Mouse (Mus musculus) urinary bladder, adult 2 months (tissue): ENCODE measurements around the gene Usf3. TPM values are rescaled to one million over a fixed set of nuclear protein-coding genes. Genes with fewer than 3 reads are reported as not detected.

ENCODE experiments used
- DNase-seq: peaks from one replicate; pipeline ENCODE4 v3.0.0; 2022; ENCODE audit warnings: low spot score
- polyA plus RNA-seq: library from polyadenylated mRNA; depleted of rRNA; stranded (reverse); fragments of >200 nt; gene quantifications from 2 replicates; pipeline ENCODE4 v1.2.3, GENCODE M21; 2012; rRNA removed

The Usf3 gene
- polyA plus RNA-seq, 1 experiment: 8.6 TPM

GRCm38 (mm10) chr16:44237836-44238235, 64.8 kb downstream of the Usf3 start:
- no peak for DNase-seq

GRCm38 (mm10) chr16:44238835-44239263, 65.8 kb downstream of the Usf3 start:
- no peak for DNase-seq

GRCm38 (mm10) chr16:44240406-44240805, 67.4 kb downstream of the Usf3 start:
- DNase-seq: no peak

- no peak for DNase-seq
Measured at GRCm38 (mm10) chr16:44242633-44243032, 69.6 kb downstream of the Usf3 start.

- no peak for DNase-seq
Measured at GRCm38 (mm10) chr16:44243323-44243722, 70.3 kb downstream of the Usf3 start.

GRCm38 (mm10) chr16:44249985-44250384, 76.9 kb downstream of the Usf3 start:
- DNase-seq: no peak

GRCm38 (mm10) chr16:44252735-44253134, 79.7 kb downstream of the Usf3 start:
- DNase-seq: no peak

- no peak for DNase-seq
Measured at GRCm38 (mm10) chr16:44253797-44254634, 81.0 kb downstream of the Usf3 start.

GRCm38 (mm10) chr16:44254698-44255097, 81.7 kb downstream of the Usf3 start:
- DNase-seq: no peak

- no peak for DNase-seq
Measured at GRCm38 (mm10) chr16:44257476-44257875, 84.4 kb downstream of the Usf3 start.

GRCm38 (mm10) chr16:44264916-44265315, 91.9 kb downstream of the Usf3 start:
- no peak for DNase-seq

- DNase-seq: no peak
Measured at GRCm38 (mm10) chr16:44265562-44265961, 92.5 kb downstream of the Usf3 start.

- DNase-seq: no peak
Measured at GRCm38 (mm10) chr16:44268541-44269215, 95.6 kb downstream of the Usf3 start.

GRCm38 (mm10) chr16:44269578-44269977, 96.5 kb downstream of the Usf3 start:
- DNase-seq: no peak

- no peak for DNase-seq
Measured at GRCm38 (mm10) chr16:44270606-44271005, 97.6 kb downstream of the Usf3 start.

- no peak for DNase-seq
Measured at GRCm38 (mm10) chr16:44271371-44272038, 98.5 kb downstream of the Usf3 start.

Other genes with a start within 250 kb of the Usf3 start
- gene Qtrt2, start 246.4 kb upstream of the Usf3 start, polyA plus RNA-seq: 27.9 and 31.9 TPM in 2 replicates
- gene Zdhhc23, start 193.5 kb upstream of the Usf3 start, polyA plus RNA-seq: 1.3 and 1.9 TPM in 2 replicates
- 6.6 and 6.9 TPM in 2 replicates for gene Gramd1c, start 109.9 kb upstream of the Usf3 start, polyA plus RNA-seq
- gene Atp6v1a, start 33.5 kb upstream of the Usf3 start, polyA plus RNA-seq: 38.7 and 40.5 TPM in 2 replicates
- gene Naa50, start 33.4 kb upstream of the Usf3 start, polyA plus RNA-seq: 20.7 and 31.9 TPM in 2 replicates
- gene Sidt1, start 159.9 kb downstream of the Usf3 start, polyA plus RNA-seq: 35.5 and 39.2 TPM in 2 replicates
- 27.1 and 41.0 TPM in 2 replicates for gene Spice1, start 173.9 kb downstream of the Usf3 start, polyA plus RNA-seq
- 0.04 and 0.21 TPM in 2 replicates for gene Cfap44, start 221.6 kb downstream of the Usf3 start, polyA plus RNA-seq